Mouse (Mus musculus) MEL (cell line): Measurements from ENCODE around the gene Gm49336. TPM values are rescaled to one million over a fixed set of nuclear protein-coding genes. Genes with fewer than 3 reads are reported as not detected.

Experiments used
- DNase-seq: peaks from one replicate; pipeline ENCODE4 v3.0.0; 2011; ENCODE audit warnings: low read depth, low spot score
- H3K27ac ChIP-seq: 2 replicates; pipeline ENCODE4 v1.5.1; 2012; ENCODE audit warnings: low read depth, mild to moderate bottlenecking, control low read depth, low read length, moderate library complexity; ENCODE audit not compliant: control insufficient read depth
- H3K27me3 ChIP-seq, 2 experiments: fragments of 150-350 bp in 1 of 2; sonication (generic) in 1 of 2; 2 replicates each; pipeline ENCODE4 v1.6.1; 2012; ENCODE audit warnings: low read length in 2 of 2, mild to moderate bottlenecking in 2 of 2, improper control_type of control experiment in 1 of 2, moderate library complexity in 1 of 2; ENCODE audit not compliant: insufficient read depth in 2 of 2, control insufficient read depth in 1 of 2
- H3K36me3 ChIP-seq, 2 experiments: 2 replicates each; pipeline ENCODE4 v1.6.1; 2012 to 2014; ENCODE audit warnings: low read length in 2 of 2, improper control_type of control experiment in 1 of 2, inconsistent platforms in 1 of 2, mild to moderate bottlenecking in 1 of 2; ENCODE audit not compliant: insufficient read depth in 2 of 2, control insufficient read depth in 1 of 2
- H3K4me1 ChIP-seq, 2 experiments: fragments of 150-350 bp in 1 of 2; sonication (generic) in 1 of 2; 2 replicates each; pipeline ENCODE4 v1.6.1; 2012; ENCODE audit warnings: low read length in 2 of 2, improper control_type of control experiment in 1 of 2, mild to moderate bottlenecking in 1 of 2; ENCODE audit not compliant: insufficient read depth in 2 of 2, control insufficient read depth in 1 of 2
- H3K4me3 ChIP-seq, 2 experiments: fragments of 150-350 bp in 1 of 2; sonication (generic) in 1 of 2; 2 replicates each; pipeline ENCODE4 v1.5.1; 2012; ENCODE audit warnings: low read depth in 2 of 2, low read length in 2 of 2, mild to moderate bottlenecking in 2 of 2, moderate library complexity in 2 of 2, control low read depth in 1 of 2, improper control_type of control experiment in 1 of 2; ENCODE audit not compliant: control insufficient read depth in 1 of 2, insufficient read depth in 1 of 2
- H3K79me2 ChIP-seq: 2 replicates; pipeline ENCODE4 v1.6.1; 2012; ENCODE audit warnings: mild to moderate bottlenecking, low read length, moderate library complexity; ENCODE audit not compliant: control insufficient read depth, poor library complexity, insufficient read depth
- H3K9ac ChIP-seq: 2 replicates; pipeline ENCODE4 v1.6.1; 2012; ENCODE audit warnings: low read depth, mild to moderate bottlenecking, control low read depth, low read length, moderate library complexity; ENCODE audit not compliant: control insufficient read depth, poor library complexity, severe bottlenecking
- H3K9me3 ChIP-seq: fragments of 150-350 bp; sonication (generic); replicated peaks from 2 replicates; pipeline ENCODE4 v1.6.1; 2012; ENCODE audit warnings: mild to moderate bottlenecking, low read length, improper control_type of control experiment, moderate library complexity; ENCODE audit not compliant: insufficient read depth
- E2F4 ChIP-seq: IDR thresholded peaks from 2 replicates; pipeline ENCODE4 v1.6.1; 2011; ENCODE audit warnings: low read depth, low read length, improper control_type of control experiment, borderline replicate concordance
- EP300 ChIP-seq, 2 experiments: IDR thresholded peaks; 2 replicates each; pipeline ENCODE4 v1.6.1; 2011; ENCODE audit warnings: improper control_type of control experiment in 2 of 2, low read length in 2 of 2, low read depth in 1 of 2, mild to moderate bottlenecking in 1 of 2
- ETS1 ChIP-seq: IDR thresholded peaks from 2 replicates; pipeline ENCODE4 v1.6.1; 2012; ENCODE audit warnings: low read depth, mild to moderate bottlenecking, inconsistent platforms, low read length, improper control_type of control experiment, moderate library complexity
- GABPA ChIP-seq: IDR thresholded peaks from 2 replicates; pipeline ENCODE4 v1.6.1; 2012; ENCODE audit warnings: low read depth, mild to moderate bottlenecking, inconsistent platforms, low read length, improper control_type of control experiment, moderate library complexity
- HCFC1 ChIP-seq: IDR thresholded peaks from 2 replicates; pipeline ENCODE4 v1.6.1; 2012; ENCODE audit warnings: low read depth, mild to moderate bottlenecking, inconsistent platforms, low read length, improper control_type of control experiment, moderate library complexity
- MAX ChIP-seq: IDR thresholded peaks from 2 replicates; pipeline ENCODE4 v1.6.1; 2011; ENCODE audit warnings: low read length, improper control_type of control experiment
- MAZ ChIP-seq: IDR thresholded peaks from 2 replicates; pipeline ENCODE4 v1.6.1; 2012; ENCODE audit warnings: low read depth, mild to moderate bottlenecking, inconsistent platforms, low read length, improper control_type of control experiment
- NRF1 ChIP-seq: IDR thresholded peaks from 2 replicates; pipeline ENCODE4 v1.6.1; 2014; ENCODE audit warnings: low read depth, mild to moderate bottlenecking, inconsistent platforms, low read length, improper control_type of control experiment, moderate library complexity; ENCODE audit not compliant: poor library complexity, insufficient read depth, severe bottlenecking
- ZMIZ1 ChIP-seq: IDR thresholded peaks from 2 replicates; pipeline ENCODE4 v1.6.1; 2012; ENCODE audit warnings: low read depth, mild to moderate bottlenecking, inconsistent platforms, low read length, improper control_type of control experiment, moderate library complexity
- polyA plus RNA-seq, 2 experiments: library from polyadenylated mRNA; stranded (reverse) in 1 of 2; unstranded in 1 of 2; fragments of >175 nt in 1 of 2; fragments of >200 nt in 1 of 2; gene quantifications; 2 replicates each; pipeline versions ENCODE4 v1.2.1 to v1.2.4; 2012; ENCODE audit warnings: low replicate concordance in 2 of 2, low read depth in 1 of 2; ENCODE audit not compliant: insufficient read length in 2 of 2, insufficient read depth in 1 of 2, missing spikeins in 1 of 2
- total RNA-seq: library from RNA; depleted of rRNA; stranded (reverse); fragments of 300-350 nt; gene quantifications from 2 replicates; pipeline ENCODE4 v1.2.3, GENCODE M21; 2012; rRNA removed

Gm49336 gene
- total and polyA plus RNA-seq, 3 experiments: 37.1 to 87.9 (median 59.9) TPM

- no peaks in the 10 kb centered on the region for H3K79me2 ChIP-seq
- no peak overlapping the region for H3K9ac ChIP-seq
- no peak for TF ChIP-seq NRF1
- no peak for TF ChIP-seq MAX
- TF ChIP-seq ETS1: no peak
- TF ChIP-seq MAZ: no peak
- no peak for TF ChIP-seq E2F4
- no peaks in the 10 kb centered on the region for H3K4me1 ChIP-seq
- H3K9me3 ChIP-seq: no peaks in the 10 kb centered on the region
- no peak overlapping the region for H3K4me3 ChIP-seq
- no peak for DNase-seq
- peaks cover 0 to 2% of the 10 kb centered on the region in 2 experiments; a peak in 3 of 4 replicates for H3K27me3 ChIP-seq
- H3K27ac ChIP-seq: no peak overlapping the region
- H3K36me3 ChIP-seq: no peaks in the 10 kb centered on the region
These were observed 78.8 kb downstream of the Gm49336 start for GRCm38 (mm10) chr14:60172286-60173055.

GRCm38 (mm10) chr14:60170845-60171610 lies 80.3 kb downstream of the Gm49336 start:
- Histone ChIP-seq H3K9ac (no peak overlapping the region), H3K79me2 (no peaks in the 10 kb centered on the region), H3K27ac (no peak overlapping the region), H3K27me3 (peaks cover 0 to 2% of the 10 kb centered on the region in 2 experiments; a peak in 3 of 4 replicates), H3K36me3 (no peaks in the 10 kb centered on the region), H3K9me3 (no peaks in the 10 kb centered on the region)
- no peak for DNase-seq
- TF ChIP-seq EP300 (IDR thresholded peaks at IDR 0.05; ENCODE audit: low read depth in 1 of 2, low read length in 2 of 2) (no peak), HCFC1 (no peak)
- TF ChIP-seq, all 39 proteins: peak for 0
- Histone ChIP-seq H3K4me3 (no peak overlapping the region), H3K4me1 (no peaks in the 10 kb centered on the region)

GRCm38 (mm10) chr14:60163367-60163766 lies 87.9 kb downstream of the Gm49336 start:
- peaks cover 0 to 3% of the 10 kb centered on the region in 2 experiments; a peak in 3 of 4 replicates for H3K27me3 ChIP-seq
- no peak overlapping the region for H3K27ac ChIP-seq
- H3K36me3 ChIP-seq: no peaks in the 10 kb centered on the region
- H3K79me2 ChIP-seq: no peaks in the 10 kb centered on the region
- no peaks in the 10 kb centered on the region for H3K4me1 ChIP-seq
- TF ChIP-seq ETS1 (no peak), ZMIZ1 (no peak), GABPA (no peak)
- TF ChIP-seq, all 39 proteins: peak for 0
- H3K4me3 ChIP-seq: no peak overlapping the region
- no peak overlapping the region for H3K9ac ChIP-seq
- no peaks in the 10 kb centered on the region for H3K9me3 ChIP-seq
- DNase-seq: no peak

Other genes starting within 250 kb of the Gm49336 start
- gene Atp8a2, start 54.3 kb downstream of the Gm49336 start, total RNA-seq: 0.16 and 0.39 TPM in 2 replicates
- gene Atp8a2, start 54.3 kb downstream of the Gm49336 start, polyA plus RNA-seq: under 1 TPM in 1 of 2 experiments, not detected in 1; 0.29 TPM
- gene Nupl1, start 76 bp downstream of the Gm49336 start, total RNA-seq: not detected in 2 replicates
- not detected for gene Nupl1, start 76 bp downstream of the Gm49336 start, polyA plus RNA-seq
- 29.1 and 32.5 TPM in 2 replicates for gene Mtmr6, start 13.7 kb upstream of the Gm49336 start, total RNA-seq
- 10 to 100 TPM in 1 of 2 experiments, not detected in 1; 21.3 TPM for gene Mtmr6, start 13.7 kb upstream of the Gm49336 start, polyA plus RNA-seq
- gene Amer2, start 121.8 kb upstream of the Gm49336 start, total RNA-seq: not detected in 2 replicates
- gene Amer2, start 121.8 kb upstream of the Gm49336 start, polyA plus RNA-seq: under 1 TPM in 1 of 2 experiments, not detected in 1; 0.01 TPM